Mouse (Mus musculus) heart, embryonic 15.5 days (tissue): ENCODE measurements around the gene Gm49339. TPM values are rescaled to one million over a fixed set of nuclear protein-coding genes. Genes with fewer than 3 reads are reported as not detected.
"Not testable (repeated sequence)": the region's sequence is repeated elsewhere in the genome, so short reads cannot be mapped to it uniquely, and the experiment has no call there.

Experiments
- ATAC-seq: fragments of 200-750 bp; cut with Nextera tagmentation; replicated peaks from 2 replicates; pipeline ENCODE4 v1.8.0; 2017; ENCODE audit warnings: low read depth, moderate TSS enrichment; ENCODE audit not compliant: insufficient number of reproducible peaks, insufficient read depth, low FRiP score
- H3K27ac ChIP-seq: fragments of 300-500 bp; sonication (generic); 2 replicates; pipeline ENCODE4 v1.5.1; 2015; ENCODE audit warnings: mild to moderate bottlenecking, inconsistent platforms
- H3K27me3 ChIP-seq: fragments of 300-500 bp; sonication (generic); 2 replicates; pipeline ENCODE4 v1.6.1; 2015; ENCODE audit warnings: inconsistent platforms
- H3K36me3 ChIP-seq: fragments of 300-500 bp; sonication (generic); 2 replicates; pipeline ENCODE4 v1.6.1; 2015; ENCODE audit warnings: mild to moderate bottlenecking, inconsistent platforms
- H3K4me1 ChIP-seq: fragments of 300-500 bp; sonication (generic); replicated peaks from 2 replicates; pipeline ENCODE4 v1.6.1; 2015; ENCODE audit warnings: inconsistent platforms
- H3K4me2 ChIP-seq: fragments of 300-500 bp; sonication (generic); 2 replicates; pipeline ENCODE4 v1.6.1; 2015; ENCODE audit warnings: inconsistent platforms, mild to moderate bottlenecking, moderate library complexity
- H3K4me3 ChIP-seq: fragments of 300-500 bp; sonication (generic); 2 replicates; pipeline ENCODE4 v1.5.1; 2015; ENCODE audit warnings: mild to moderate bottlenecking, inconsistent platforms
- H3K9ac ChIP-seq: fragments of 300-500 bp; sonication (generic); 2 replicates; pipeline ENCODE4 v1.6.1; 2015; ENCODE audit warnings: mild to moderate bottlenecking, inconsistent platforms
- H3K9me3 ChIP-seq: fragments of 300-500 bp; sonication (generic); replicated peaks from 2 replicates; pipeline ENCODE4 v1.6.1; 2016; ENCODE audit warnings: inconsistent platforms
- WGBS: fragments of 180-500 bp; shearing (Covaris S2); methylation state at CpG from one replicate; pipeline ENCODE4 v1.1.7; 2015; ENCODE audit warnings: mixed read lengths; 5-methylcytosine and 5-hydroxymethylcytosine counted together
- polyA plus RNA-seq: library from polyadenylated mRNA; unstranded; fragments of >200 nt; fragmentation: Nextera tagmentation; extraction: Ambion mirVana; gene quantifications from 2 replicates; pipeline ENCODE4 v1.2.1, GENCODE M21; 2015

The Gm49339 gene
- 0.13 and 3.0 TPM in 2 replicates for polyA plus RNA-seq

DNA sequence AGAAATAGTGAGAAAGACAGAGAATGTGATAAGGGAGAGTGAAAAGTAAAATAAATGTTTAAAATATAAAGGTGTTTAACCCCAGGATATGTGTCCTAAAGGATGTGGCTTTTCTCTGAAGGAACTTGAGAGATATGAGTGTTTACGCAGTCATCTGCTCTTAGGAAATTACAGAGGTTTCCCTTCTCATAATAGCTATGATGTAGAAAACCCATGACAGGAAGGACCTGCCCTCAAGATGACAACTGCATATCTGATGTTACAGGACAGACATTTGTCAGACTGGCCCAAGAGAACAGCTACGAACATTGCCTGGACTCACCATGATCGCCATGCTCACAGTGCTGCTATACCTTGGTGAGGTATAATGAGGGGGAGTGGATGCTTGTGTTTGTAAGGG, at the start of gene Gm49339, which contains the start of gene Lilr4b:
Gene Gm49339 (plus strand): TSS at position 216 of the 400 bp plus-strand sequence.
Gene Lilr4b (plus strand): TSS at position 236 of the 400 bp plus-strand sequence.
- H3K4me2 ChIP-seq, H3K9ac ChIP-seq, H3K27ac ChIP-seq, H3K36me3 ChIP-seq, ATAC-seq, H3K4me3 ChIP-seq, H3K9me3 ChIP-seq, H3K4me1 ChIP-seq, H3K27me3 ChIP-seq: not testable (repeated sequence)
- 74% methylated on average over 1 of the region's 3 CpGs for WGBS

DNA sequence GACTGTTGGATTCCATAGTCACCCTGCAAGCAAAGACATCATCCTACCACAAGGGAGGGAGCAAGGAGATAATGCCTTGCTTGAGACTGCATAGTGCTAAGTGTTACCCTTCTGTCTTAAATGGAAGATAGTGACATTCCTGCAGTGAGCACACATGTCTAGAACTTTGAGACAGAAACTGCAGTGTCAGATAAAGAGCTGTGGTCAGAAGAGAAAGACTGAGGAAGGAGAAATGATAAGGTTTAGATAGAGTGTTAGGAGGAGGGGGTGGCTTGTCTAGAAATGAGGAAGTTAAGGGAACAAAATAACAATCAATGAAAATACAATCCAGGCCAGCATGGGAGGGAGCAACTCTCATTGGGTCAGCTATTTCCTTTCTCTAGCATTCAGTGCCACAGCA, 47.5 kb upstream of the Gm49339 start:
- no peak overlapping the region for H3K27ac ChIP-seq
- ATAC-seq: no peak
- H3K27me3 ChIP-seq: no peaks in the 10 kb centered on the region
- no peak overlapping the region for H3K4me3 ChIP-seq
- H3K9ac ChIP-seq: no peak overlapping the region
- no peaks in the 10 kb centered on the region for H3K36me3 ChIP-seq
- H3K4me1 ChIP-seq: no peaks in the 10 kb centered on the region
- no peak overlapping the region for H3K4me2 ChIP-seq
- no peaks in the 10 kb centered on the region for H3K9me3 ChIP-seq

DNA sequence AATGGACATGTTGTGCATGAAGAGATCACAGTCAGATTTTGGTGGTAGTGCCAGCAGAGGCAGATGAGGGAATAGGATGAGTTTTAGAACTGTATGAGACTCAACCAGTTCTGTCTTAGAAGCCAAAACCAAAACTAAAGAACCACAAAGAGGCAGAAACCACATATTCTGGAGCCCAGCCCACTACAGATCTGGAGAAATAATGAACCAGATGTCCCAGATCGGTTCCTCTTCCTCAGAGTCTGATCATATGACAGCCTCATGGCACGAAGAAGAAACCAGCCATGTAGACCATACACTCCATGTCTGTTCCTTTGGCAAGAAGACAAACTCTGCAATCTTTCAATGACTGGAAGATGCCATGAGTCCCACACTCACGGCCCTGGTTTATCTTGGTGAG, 44.7 kb upstream of the Gm49339 start:
- no peak overlapping the region for H3K4me3 ChIP-seq
- H3K4me1 ChIP-seq: no peaks in the 10 kb centered on the region
- H3K9me3 ChIP-seq: no peaks in the 10 kb centered on the region
- H3K36me3 ChIP-seq: no peaks in the 10 kb centered on the region
- ATAC-seq: no peak
- WGBS: 70% methylated on average over 3 of the region's 3 CpGs
- no peaks in the 10 kb centered on the region for H3K27me3 ChIP-seq
- H3K4me2 ChIP-seq: no peak overlapping the region
- H3K27ac ChIP-seq: no peak overlapping the region
- no peak overlapping the region for H3K9ac ChIP-seq

DNA sequence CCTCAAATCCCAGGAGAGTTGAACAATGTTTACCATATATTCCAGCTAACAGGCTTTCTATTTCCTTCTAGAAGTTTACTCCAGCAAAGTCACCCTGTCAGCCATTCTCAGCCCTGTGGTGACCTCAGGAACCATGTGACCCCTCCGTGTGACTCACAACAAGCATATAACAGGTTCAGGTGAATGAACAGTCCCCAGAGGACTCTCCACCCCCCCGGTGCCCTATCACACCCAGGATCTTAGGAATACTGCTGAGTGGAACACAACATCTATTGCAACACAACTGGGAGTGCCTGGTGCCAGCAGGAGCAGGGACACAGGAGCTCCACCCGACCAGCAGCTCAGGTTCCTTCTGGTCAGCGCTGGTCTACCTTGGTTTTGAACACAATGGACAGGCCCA, 28.8 kb upstream of the Gm49339 start:
- Histone ChIP-seq H3K4me3 (no peak overlapping the region), H3K9ac (no peak overlapping the region), H3K9me3 (no peaks in the 10 kb centered on the region), H3K36me3 (no peaks in the 10 kb centered on the region), H3K4me2 (no peak overlapping the region), H3K4me1 (no peaks in the 10 kb centered on the region), H3K27ac (no peak overlapping the region), H3K27me3 (no peaks in the 10 kb centered on the region)
- WGBS: 71% methylated on average over 4 of the region's 4 CpGs
- ATAC-seq: no peak

DNA sequence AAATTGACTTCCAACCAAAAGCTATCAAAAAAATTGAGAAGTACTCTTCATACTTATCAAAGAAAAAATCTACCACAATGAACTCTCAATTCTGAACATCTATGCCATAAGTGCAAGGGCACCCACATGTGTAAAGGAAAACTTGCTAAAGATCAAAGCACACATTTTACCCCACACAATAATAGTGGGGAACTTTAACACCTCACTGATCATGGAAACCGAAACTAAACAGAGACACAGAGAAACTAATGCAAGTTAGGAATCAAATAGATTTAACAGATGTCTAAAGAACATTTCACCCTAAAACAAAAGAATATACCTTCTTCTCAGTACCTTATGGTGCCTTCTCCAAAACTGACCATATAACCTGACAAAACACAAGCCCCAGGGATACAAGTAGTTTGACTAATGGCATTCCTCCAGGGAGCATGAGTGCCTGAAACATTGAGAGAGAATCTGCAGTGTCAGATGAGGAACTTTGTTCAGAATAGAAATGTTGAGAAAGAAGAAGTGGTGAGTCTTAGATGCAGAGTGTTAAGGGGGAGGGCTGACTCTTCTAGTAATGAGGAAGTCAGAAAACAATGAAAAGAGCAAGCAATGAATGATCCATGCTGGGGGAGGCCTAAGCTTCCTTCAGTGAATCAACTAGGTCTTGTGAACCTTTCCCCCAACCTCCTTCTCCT, 26.7 kb upstream of the Gm49339 start:
- no peak overlapping the region for H3K4me3 ChIP-seq
- 60% methylated on average over 1 of the region's 1 CpGs for WGBS
- no peaks in the 10 kb centered on the region for H3K4me1 ChIP-seq
- no peaks in the 10 kb centered on the region for H3K27me3 ChIP-seq
- no peak overlapping the region for H3K4me2 ChIP-seq
- no peak for ATAC-seq
- H3K9me3 ChIP-seq: no peaks in the 10 kb centered on the region
- H3K27ac ChIP-seq: no peak overlapping the region
- no peak overlapping the region for H3K9ac ChIP-seq
- H3K36me3 ChIP-seq: no peaks in the 10 kb centered on the region

DNA sequence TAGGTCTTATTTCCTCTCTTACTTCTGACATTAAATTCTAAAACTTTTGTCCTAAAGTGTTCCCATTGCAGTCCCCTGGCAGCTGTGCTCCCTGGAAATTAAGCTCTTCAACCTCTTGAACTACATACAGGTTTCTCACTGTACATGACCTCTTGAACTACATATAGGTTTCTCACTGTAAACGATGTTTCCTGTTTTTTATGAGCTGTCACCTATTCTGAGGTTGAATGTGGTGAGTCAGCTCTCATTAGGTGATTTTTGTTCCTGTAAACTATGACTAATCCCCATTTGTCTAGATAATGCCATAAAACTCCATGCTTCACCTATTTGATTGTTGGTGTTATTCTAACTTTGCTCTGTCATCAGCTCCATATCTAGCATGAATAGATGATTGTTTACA, 26.0 kb upstream of the Gm49339 start:
- no peak for ATAC-seq
- no peaks in the 10 kb centered on the region for H3K4me1 ChIP-seq
- H3K36me3 ChIP-seq: no peaks in the 10 kb centered on the region
- H3K4me3 ChIP-seq: no peak overlapping the region
- H3K27me3 ChIP-seq: no peaks in the 10 kb centered on the region
- WGBS: 51% methylated on average over 1 of the region's 1 CpGs
- H3K4me2 ChIP-seq: no peak overlapping the region
- no peak overlapping the region for H3K9ac ChIP-seq
- H3K27ac ChIP-seq: no peak overlapping the region
- H3K9me3 ChIP-seq: no peaks in the 10 kb centered on the region

DNA sequence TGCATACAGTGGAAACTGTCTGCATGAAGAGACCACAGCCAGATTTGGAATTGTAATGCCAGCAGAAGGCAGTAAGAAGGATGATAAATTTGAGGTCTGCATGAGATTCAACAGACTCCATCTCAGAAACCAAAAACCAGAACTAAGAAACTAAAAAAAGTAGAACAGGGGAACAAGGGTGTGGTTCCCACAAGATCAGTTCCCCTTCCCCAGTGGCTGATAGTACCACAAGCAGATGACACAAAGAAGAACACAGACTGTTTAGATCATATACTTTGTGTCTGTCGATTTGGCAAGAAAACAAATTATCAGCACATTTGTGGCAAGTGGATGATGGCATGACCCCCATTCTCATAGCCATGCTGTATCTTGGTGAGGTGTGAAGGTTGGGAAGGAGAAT, 24.6 kb upstream of the Gm49339 start:
- 62% methylated on average over 1 of the region's 1 CpGs for WGBS
- Histone ChIP-seq H3K4me2 (no peak overlapping the region), H3K9me3 (no peaks in the 10 kb centered on the region), H3K27me3 (no peaks in the 10 kb centered on the region), H3K4me1 (no peaks in the 10 kb centered on the region), H3K9ac (no peak overlapping the region), H3K36me3 (no peaks in the 10 kb centered on the region), H3K27ac (no peak overlapping the region), H3K4me3 (no peak overlapping the region)
- no peak for ATAC-seq

DNA sequence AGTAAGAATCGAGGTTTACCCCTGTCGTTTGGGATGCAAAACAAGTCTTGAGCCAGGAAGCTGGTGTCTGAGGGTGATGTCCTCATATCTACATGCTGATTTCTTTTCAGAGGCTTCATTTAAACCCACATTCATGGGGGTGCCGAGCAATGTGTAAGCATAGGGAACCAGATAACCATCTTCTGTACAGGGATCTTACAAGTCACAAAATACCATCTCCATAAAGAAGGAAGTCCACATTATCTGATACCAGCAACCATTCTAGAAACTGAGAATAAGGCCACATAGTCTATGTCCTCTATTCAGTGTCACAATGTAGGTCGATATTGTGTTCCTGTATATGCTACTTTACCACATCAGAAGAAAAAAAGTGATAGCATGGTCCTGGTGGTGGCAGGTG, 24.0 kb upstream of the Gm49339 start:
- WGBS: 70% methylated on average over 4 of the region's 4 CpGs
- no peak for ATAC-seq
- no peak overlapping the region for H3K27ac ChIP-seq
- H3K9ac ChIP-seq: no peak overlapping the region
- H3K27me3 ChIP-seq: no peaks in the 10 kb centered on the region
- no peaks in the 10 kb centered on the region for H3K4me1 ChIP-seq
- no peaks in the 10 kb centered on the region for H3K36me3 ChIP-seq
- no peak overlapping the region for H3K4me3 ChIP-seq
- H3K4me2 ChIP-seq: no peak overlapping the region
- H3K9me3 ChIP-seq: no peaks in the 10 kb centered on the region

DNA sequence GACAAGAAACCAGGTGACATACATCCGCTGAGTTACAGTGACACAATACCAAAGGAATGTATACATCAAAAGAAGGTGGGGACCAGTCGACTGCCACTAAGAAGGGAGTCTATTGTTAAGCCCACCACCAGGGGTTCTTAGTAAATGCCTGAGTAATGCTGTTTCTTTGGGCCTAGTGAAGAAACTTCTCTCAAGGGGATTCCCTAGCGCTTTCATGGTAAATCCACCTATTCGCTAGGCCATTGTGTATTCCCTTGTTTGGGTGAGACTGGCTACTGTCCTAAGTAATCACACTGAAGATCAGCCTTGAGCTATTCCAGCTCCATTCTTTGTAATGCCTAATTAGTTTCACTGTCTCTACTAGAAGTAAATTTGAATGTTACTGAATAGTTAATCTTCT, 16.6 kb upstream of the Gm49339 start:
- not testable (repeated sequence) for H3K27ac ChIP-seq, ATAC-seq, H3K4me3 ChIP-seq, H3K9me3 ChIP-seq, H3K27me3 ChIP-seq, H3K4me1 ChIP-seq, H3K36me3 ChIP-seq, H3K9ac ChIP-seq, H3K4me2 ChIP-seq
- 56% methylated on average over 4 of the region's 4 CpGs for WGBS

DNA sequence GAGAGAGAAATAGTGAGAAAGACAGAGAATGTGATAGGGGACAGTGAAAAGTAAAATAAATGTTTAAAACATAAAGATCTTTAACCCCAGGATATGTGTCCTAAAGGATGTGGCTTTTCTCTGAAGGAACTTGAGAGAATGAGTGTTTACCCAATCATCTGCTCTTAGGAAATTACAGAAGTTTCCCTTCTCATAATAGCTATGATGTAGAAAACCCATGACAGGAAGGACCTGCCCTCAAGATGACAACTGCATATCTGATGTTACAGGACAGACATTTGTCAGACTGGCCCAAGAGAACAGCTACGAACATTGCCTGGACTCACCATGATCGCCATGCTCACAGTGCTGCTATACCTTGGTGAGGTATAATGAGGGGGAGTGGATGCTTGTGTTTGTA, 10.3 kb downstream of the Gm49339 start, which contains the start of gene Lilrb4a:
Gene Lilrb4a (plus strand): TSS at position 266 of the 400 bp plus-strand sequence.
- not testable (repeated sequence) for H3K27ac ChIP-seq, H3K9me3 ChIP-seq, H3K27me3 ChIP-seq, H3K4me2 ChIP-seq, ATAC-seq, H3K4me3 ChIP-seq, H3K4me1 ChIP-seq, H3K36me3 ChIP-seq, H3K9ac ChIP-seq
- WGBS: no CpG with 5 or more reads among the region's 2 CpGs

DNA sequence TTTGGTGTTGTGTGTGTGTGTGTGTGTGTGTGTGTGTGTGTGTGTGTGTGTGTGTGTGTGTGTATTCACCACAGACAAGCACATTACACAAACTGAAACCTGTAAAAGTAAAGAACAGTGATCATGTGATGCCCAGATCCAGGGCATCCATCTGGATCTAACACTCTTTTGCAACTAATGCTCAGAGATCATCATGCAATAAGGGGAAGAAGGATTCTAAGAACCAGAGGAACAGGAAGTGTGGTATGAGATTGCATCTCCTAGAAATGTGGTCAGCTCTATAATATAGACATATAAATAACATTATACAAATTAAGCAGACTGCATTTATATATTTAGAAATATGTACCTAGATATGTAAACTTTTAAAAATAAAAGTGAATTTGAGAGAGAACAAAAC, 39.6 kb downstream of the Gm49339 start:
- Histone ChIP-seq H3K27ac (no peak overlapping the region), H3K9me3 (no peaks in the 10 kb centered on the region), H3K4me1 (no peaks in the 10 kb centered on the region), H3K36me3 (no peaks in the 10 kb centered on the region), H3K4me2 (no peak overlapping the region), H3K9ac (no peak overlapping the region), H3K4me3 (no peak overlapping the region), H3K27me3 (no peaks in the 10 kb centered on the region)
- ATAC-seq: no peak

DNA sequence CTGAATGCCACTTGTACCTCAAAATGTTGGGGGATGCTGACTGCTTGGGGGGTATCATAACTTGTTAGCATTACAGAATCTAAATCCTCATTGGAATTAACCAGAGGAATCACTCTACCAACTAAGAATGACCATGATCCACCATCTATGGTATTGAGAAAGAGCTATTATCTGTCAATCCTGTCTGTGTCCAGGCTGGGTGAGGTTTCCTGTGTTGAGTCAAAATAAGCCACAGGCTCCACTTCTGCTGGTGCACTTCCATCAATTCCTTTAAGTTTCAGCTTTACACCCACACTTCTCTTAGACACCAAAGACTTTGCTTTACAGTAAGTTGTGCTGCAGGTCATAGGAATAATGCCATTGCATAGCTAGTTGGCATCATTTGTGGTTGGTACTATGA, 41.0 kb downstream of the Gm49339 start:
- Histone ChIP-seq H3K9ac (no peak overlapping the region), H3K27me3 (no peaks in the 10 kb centered on the region), H3K36me3 (no peaks in the 10 kb centered on the region), H3K27ac (no peak overlapping the region), H3K9me3 (no peaks in the 10 kb centered on the region), H3K4me3 (no peak overlapping the region), H3K4me2 (no peak overlapping the region), H3K4me1 (no peaks in the 10 kb centered on the region)
- ATAC-seq: no peak
